23 mouse cellular contexts compared by ENCODE assay signal in genomic region chr8:122640825-122641224, GRCm38 (mm10). TPM values are rescaled to one million over a fixed set of nuclear protein-coding genes. Genes with fewer than 3 reads are reported as not detected.
DNase-seq lines count a peak whose midpoint lies in the region; ATAC-seq and TF ChIP-seq lines count a peak whose summit lies in the region.
"Had no signal": no experiment of that assay in that cellular context is flagged by ENCODE, and none has a peak within 500 bp of the region (broad histone marks: within the 10 kb centered on the region; RNA-seq: fewer than 3 reads in every experiment).

No protein-coding gene starts in this region.

- TF ChIP-seq POLR2A in cerebellum, adult 2 months (IDR thresholded peaks at IDR 0.05; ENCODE audit: borderline replicate concordance, insufficient read depth, low read length), result no peak

- no peak overlapping the region for H3K4me3 ChIP-seq in cerebellum, adult 2 months (replicated peaks; ENCODE audit: insufficient read depth, low read depth, low read length)
- H3K4me3 ChIP-seq in hindbrain, embryonic 10.5 days, result no peak overlapping the region
- no peak overlapping the region for H3K4me3 ChIP-seq in hindbrain, embryonic 16.5 days (ENCODE audit: low read length)
- H3K4me3 ChIP-seq in layer of hippocampus, adult 2 months, result no peak overlapping the region
- H3K4me3 ChIP-seq: embryonic facial prominence, embryonic 13.5 days; forebrain, embryonic 12.5 days; heart, adult 2 months; heart, embryonic 12.5 days; intestine, embryonic 15.5 days had no signal

- H3K9ac ChIP-seq in hindbrain, embryonic 16.5 days (ENCODE audit: low read depth, low read length), result no peak overlapping the region
- H3K9ac ChIP-seq: forebrain, embryonic 12.5 days; heart, embryonic 12.5 days; intestine, embryonic 15.5 days had no signal

- H3K36me3 ChIP-seq in hindbrain, embryonic 10.5 days, result 0 out of 2 replicates have a peak, but pooled peaks cover 6% of the 10 kb centered on the region
- H3K36me3 ChIP-seq in hindbrain, embryonic 16.5 days (ENCODE audit: control insufficient read depth, insufficient read depth, low read length), result peaks cover 16% of the 10 kb centered on the region
- H3K36me3 ChIP-seq: intestine, embryonic 15.5 days had no signal

- WGBS in cerebellum, adult 2 months, result 94% methylated on average over 4 of the region's 4 CpGs
- 87% methylated on average over 4 of the region's 4 CpGs for WGBS in hindbrain, embryonic 10.5 days
- WGBS in hindbrain, embryonic 16.5 days, result 80% methylated on average over 4 of the region's 4 CpGs

- ATAC-seq in hindbrain, embryonic 16.5 days, result no peak
- ATAC-seq: CD4-positive, CD25-positive, alpha-beta regulatory T cell, adult 4 months; intestine, embryonic 15.5 days had no signal

- no peaks in the 10 kb centered on the region for H3K27me3 ChIP-seq in cerebellum, adult 2 months (ENCODE audit: control insufficient read depth, insufficient read depth, low read length)
- peaks cover 8% of the 10 kb centered on the region; the same call in 1 of the 2 replicates for H3K27me3 ChIP-seq in hindbrain, embryonic 10.5 days (ENCODE audit: insufficient read depth, poor library complexity, severe bottlenecking)
- no peaks in the 10 kb centered on the region for H3K27me3 ChIP-seq in hindbrain, embryonic 16.5 days (replicated peaks; ENCODE audit: control insufficient read depth, insufficient read depth, low read length)
- H3K27me3 ChIP-seq: heart, embryonic 12.5 days; intestine, embryonic 15.5 days had no signal

- no peak for DNase-seq in cerebellum, adult 2 months
- DNase-seq in cerebellum, adult 18-20 months, result no peak
- DNase-seq in hindbrain, embryonic 10.5 days (ENCODE audit: low spot score), result no peak
- DNase-seq in layer of hippocampus, adult 2 months (ENCODE audit: low spot score in 2 of 2), result no peak
- DNase-seq in layer of hippocampus, postnatal 25 days (ENCODE audit: extremely low spot score in 1 of 2, low spot score in 1 of 2), result no peak
- DNase-seq in spleen, postnatal 4 days (ENCODE audit: low spot score in 2 of 2), result no peak
- DNase-seq: adrenal gland, adult 8-10 months; adrenal gland, postnatal 36 days; B cell, adult 2 months; cerebellum, adult 9-10 months; gastrocnemius, postnatal 36 days; heart, adult 2 months; kidney, adult 18-20 months had no signal

- TF ChIP-seq CTCF in cerebellum, adult 2 months (IDR thresholded peaks at IDR 0.05; ENCODE audit: borderline replicate concordance, insufficient read depth, low read depth, low read length), result no peak
- TF ChIP-seq CTCF in layer of hippocampus, adult 2 months (conservative IDR thresholded peaks at IDR 0.05), result no peak

- H3K9me3 ChIP-seq in hindbrain, embryonic 10.5 days, result no peaks in the 10 kb centered on the region
- no peaks in the 10 kb centered on the region for H3K9me3 ChIP-seq in hindbrain, embryonic 16.5 days (ENCODE audit: control insufficient read depth, low read length)
- H3K9me3 ChIP-seq: embryonic facial prominence, embryonic 13.5 days; forebrain, embryonic 12.5 days; G1E; heart, embryonic 12.5 days; intestine, embryonic 15.5 days had no signal

- H3K27ac ChIP-seq in cerebellum, adult 2 months (ENCODE audit: insufficient read depth, low read length), result 0 out of 2 replicates have a peak overlapping the region, but pooled peaks have one; percentile 17
- H3K27ac ChIP-seq in hindbrain, embryonic 10.5 days, result peak overlapping the region; percentile 30; the same call in 1 of the 2 replicates
- no peak overlapping the region for H3K27ac ChIP-seq in hindbrain, embryonic 16.5 days (ENCODE audit: low read depth, low read length)
- H3K27ac ChIP-seq in layer of hippocampus, adult 2 months, result peak overlapping the region; percentile 62
- H3K27ac ChIP-seq: heart, adult 2 months had no signal

- no peak overlapping the region for H3K4me2 ChIP-seq in hindbrain, embryonic 16.5 days (ENCODE audit: low read length)
- H3K4me2 ChIP-seq: embryonic facial prominence, embryonic 13.5 days; forebrain, embryonic 12.5 days; heart, embryonic 12.5 days; intestine, embryonic 15.5 days had no signal

- peaks cover 60% of the 10 kb centered on the region for H3K4me1 ChIP-seq in cerebellum, adult 2 months (ENCODE audit: control insufficient read depth, insufficient read depth, low read length)
- peaks cover 63% of the 10 kb centered on the region for H3K4me1 ChIP-seq in hindbrain, embryonic 10.5 days (replicated peaks)
- peaks cover 13% of the 10 kb centered on the region for H3K4me1 ChIP-seq in hindbrain, embryonic 16.5 days (ENCODE audit: control insufficient read depth, insufficient read depth, low read depth, low read length)

RNA-seq across cellular contexts. Expression of gene Pabpn1l, which starts 18.3 kb away (rescaled TPM):
- polyA plus RNA-seq in cerebellum, adult 2 months (2012; rRNA removed), result not detected in 2 replicates
- polyA plus RNA-seq in hindbrain, embryonic 10.5 days (2016; fragmentation: Nextera tagmentation; extraction: Ambion mirVana), result not detected in 2 replicates
- polyA plus RNA-seq in hindbrain, embryonic 16.5 days (2015; fragmentation: Nextera tagmentation; extraction: Ambion mirVana), result not detected in 2 replicates
- under 1 TPM in 1 of 2 experiments, not detected in 1; 0.52 TPM for total RNA-seq in layer of hippocampus, adult 2 months (2021)
- under 1 TPM in 1 of 2 experiments, not detected in 1; 0.45 TPM for total RNA-seq in layer of hippocampus, postnatal 25 days (2021)
- total RNA-seq: adrenal gland, adult 8-10 months; adrenal gland, postnatal 36 days; gastrocnemius, postnatal 36 days; heart, postnatal 25 days had no signal
- polyA plus RNA-seq: CD4-positive, CD25-positive, alpha-beta regulatory T cell, adult 4 months; cortical plate, adult 2 months; embryonic facial prominence, embryonic 13.5 days; forebrain, embryonic 12.5 days; G1E; heart, embryonic 12.5 days; heart, embryonic 16.5 days; intestine, embryonic 15.5 days had no signal

RNA-seq across cellular contexts. Expression of gene Trappc2l, which starts 29.4 kb away (rescaled TPM):
- polyA plus RNA-seq in cerebellum, adult 2 months (2012; rRNA removed), result 199 and 206 TPM in 2 replicates
- polyA plus RNA-seq in hindbrain, embryonic 10.5 days (2016; fragmentation: Nextera tagmentation; extraction: Ambion mirVana), result 53.3 and 68.5 TPM in 2 replicates
- polyA plus RNA-seq in hindbrain, embryonic 16.5 days (2015; fragmentation: Nextera tagmentation; extraction: Ambion mirVana), result 109 and 110 TPM in 2 replicates
- total RNA-seq in layer of hippocampus, adult 2 months (2021), result 10 to 100 TPM; 77.3 to 88.6 TPM
- total RNA-seq in layer of hippocampus, postnatal 25 days (2021), result 10 to 100 TPM; 75.2 to 87.6 TPM

RNA-seq across cellular contexts. Expression of gene Galns, which starts 29.6 kb away (rescaled TPM):
- 8.5 and 8.7 TPM in 2 replicates for polyA plus RNA-seq in cerebellum, adult 2 months (2012; rRNA removed)
- polyA plus RNA-seq in hindbrain, embryonic 10.5 days (2016; fragmentation: Nextera tagmentation; extraction: Ambion mirVana), result 7.1 and 7.2 TPM in 2 replicates
- 8.7 TPM in 2 replicates for polyA plus RNA-seq in hindbrain, embryonic 16.5 days (2015; fragmentation: Nextera tagmentation; extraction: Ambion mirVana)
- total RNA-seq in layer of hippocampus, adult 2 months (2021), result 10 to 100 TPM; 11.8 to 13.9 TPM
- 10 to 100 TPM; 11.2 TPM for total RNA-seq in layer of hippocampus, postnatal 25 days (2021)

RNA-seq across cellular contexts. Expression of gene Cbfa2t3, which starts 58.1 kb away (rescaled TPM):
- 17.7 and 21.6 TPM in 2 replicates for polyA plus RNA-seq in cerebellum, adult 2 months (2012; rRNA removed)
- polyA plus RNA-seq in hindbrain, embryonic 10.5 days (2016; fragmentation: Nextera tagmentation; extraction: Ambion mirVana), result 2.2 and 5.4 TPM in 2 replicates
- 12.6 and 18.3 TPM in 2 replicates for polyA plus RNA-seq in hindbrain, embryonic 16.5 days (2015; fragmentation: Nextera tagmentation; extraction: Ambion mirVana)
- 10 to 100 TPM; 38.0 to 49.8 TPM for total RNA-seq in layer of hippocampus, adult 2 months (2021)
- total RNA-seq in layer of hippocampus, postnatal 25 days (2021), result 10 to 100 TPM; 40.0 to 43.6 TPM
